Mouse (Mus musculus) 3134 (cell line): Measurements from ENCODE around the gene Pygm.
A peak's percentile ranks its signal among the peaks of the same experiment; 100 is the strongest.

Experiments
- DNase-seq: peaks from one replicate; pipeline ENCODE4 v3.0.0-alpha.2; 2011; ENCODE audit warnings: low spot score; ENCODE audit not compliant: insufficient read length; ENCODE audit errors: extremely low read depth

Gene Pygm

GRCm38 (mm10) chr19:6384128-6384527, at the start of gene Pygm:
TSS of gene Pygm (plus strand) at chr19:6384399.
- no peak for DNase-seq

GRCm38 (mm10) chr19:6334673-6335457, 49.3 kb upstream of the Pygm start, which contains the start of gene Men1:
TSS of gene Men1 (plus strand) at chr19:6334979.
- DNase-seq, result peak; percentile 87

GRCm38 (mm10) chr19:6335458-6335827, 48.8 kb upstream of the Pygm start:
- DNase-seq, result peak; percentile 44

- no peak for DNase-seq
Measured at GRCm38 (mm10) chr19:6336920-6337319, 47.3 kb upstream of the Pygm start.

GRCm38 (mm10) chr19:6338171-6338570, 46.0 kb upstream of the Pygm start:
- no peak for DNase-seq

- DNase-seq, result no peak
Measured at GRCm38 (mm10) chr19:6338716-6339115, 45.5 kb upstream of the Pygm start.

GRCm38 (mm10) chr19:6339191-6339590, 45.0 kb upstream of the Pygm start:
- no peak for DNase-seq

GRCm38 (mm10) chr19:6339890-6340504, 44.2 kb upstream of the Pygm start:
- DNase-seq, result no peak

GRCm38 (mm10) chr19:6340524-6341452, 43.4 kb upstream of the Pygm start, which contains the start of gene Map4k2:
TSS of gene Map4k2 (plus strand) at chr19:6341135.
- peak; percentile 87 for DNase-seq

- DNase-seq, result no peak
Measured at GRCm38 (mm10) chr19:6341453-6342077, 42.6 kb upstream of the Pygm start.

- no peak for DNase-seq
Measured at GRCm38 (mm10) chr19:6342276-6342933, 41.8 kb upstream of the Pygm start.

GRCm38 (mm10) chr19:6343066-6343925, 40.9 kb upstream of the Pygm start:
- DNase-seq, result no peak

- no peak for DNase-seq
Measured at GRCm38 (mm10) chr19:6343996-6344395, 40.2 kb upstream of the Pygm start.

- DNase-seq, result no peak
Measured at GRCm38 (mm10) chr19:6346023-6346422, 38.2 kb upstream of the Pygm start.

GRCm38 (mm10) chr19:6346661-6347060, 37.5 kb upstream of the Pygm start:
- DNase-seq, result no peak

- no peak for DNase-seq
Measured at GRCm38 (mm10) chr19:6347615-6348014, 36.6 kb upstream of the Pygm start.

GRCm38 (mm10) chr19:6348717-6349116, 35.5 kb upstream of the Pygm start:
- DNase-seq, result no peak

GRCm38 (mm10) chr19:6349215-6349983, 34.8 kb upstream of the Pygm start:
- DNase-seq, result no peak
